Mouse (Mus musculus): ENCODE results near the gene Pibf1.
A peak's percentile ranks its signal among the peaks of the same experiment; 100 is the strongest.

Gene Pibf1

GRCm38 (mm10) chr14:99274056-99274455 is 174.8 kb downstream of the Pibf1 start:
- no peak for DNase-seq

- no peak for DNase-seq
Observed at GRCm38 (mm10) chr14:99275827-99276226, 176.6 kb downstream of the Pibf1 start.

- no peak for DNase-seq
Observed at GRCm38 (mm10) chr14:99278312-99278711, 179.1 kb downstream of the Pibf1 start.

GRCm38 (mm10) chr14:99278763-99279486 is 179.7 kb downstream of the Pibf1 start:
- DNase-seq = no peak

GRCm38 (mm10) chr14:99280399-99280798 is 181.2 kb downstream of the Pibf1 start:
- DNase-seq = no peak

- DNase-seq = no peak
Observed at GRCm38 (mm10) chr14:99280825-99281433, 181.7 kb downstream of the Pibf1 start.

GRCm38 (mm10) chr14:99285486-99285885 is 186.3 kb downstream of the Pibf1 start:
- no peak for DNase-seq

GRCm38 (mm10) chr14:99292176-99292575 is 193.0 kb downstream of the Pibf1 start:
- DNase-seq = no peak

- no peak for DNase-seq
Observed at GRCm38 (mm10) chr14:99294424-99294823, 195.2 kb downstream of the Pibf1 start.

GRCm38 (mm10) chr14:99295606-99296341 is 196.6 kb downstream of the Pibf1 start:
- no peak for DNase-seq

GRCm38 (mm10) chr14:99298385-99299021 is 199.3 kb downstream of the Pibf1 start, which contains the start of gene Klf5:
Klf5 (plus strand) TSS chr14:99298691.
- peak; percentile 59 to 63 for DNase-seq

- peak; percentile 11 to 19 for DNase-seq
Observed at GRCm38 (mm10) chr14:99299022-99299481, 199.8 kb downstream of the Pibf1 start.

- DNase-seq = no peak
Observed at GRCm38 (mm10) chr14:99299701-99300191, 200.5 kb downstream of the Pibf1 start.

- DNase-seq = no peak
Observed at GRCm38 (mm10) chr14:99301472-99301871, 202.2 kb downstream of the Pibf1 start.
